Mouse (Mus musculus) heart, embryonic 13.5 days (tissue): Measurements from ENCODE around the gene Cemip2. TPM values are rescaled to one million over a fixed set of nuclear protein-coding genes. Genes with fewer than 3 reads are reported as not detected.

Experiments used
- ATAC-seq: fragments of 200-750 bp; cut with Nextera tagmentation; 2 replicates; pipeline ENCODE4 v1.8.0; 2017; ENCODE audit warnings: moderate TSS enrichment; ENCODE audit not compliant: insufficient number of reproducible peaks, low FRiP score, low TSS enrichment; ENCODE audit errors: extremely low read depth
- H3K27ac ChIP-seq: fragments of 300-500 bp; sonication (generic); replicated peaks from 2 replicates; pipeline ENCODE4 v1.5.1; 2015; ENCODE audit warnings: moderate library complexity, mild to moderate bottlenecking, inconsistent platforms
- H3K27me3 ChIP-seq: fragments of 300-500 bp; sonication (generic); replicated peaks from 2 replicates; pipeline ENCODE4 v1.6.1; 2015; ENCODE audit warnings: mild to moderate bottlenecking, inconsistent platforms
- H3K36me3 ChIP-seq: fragments of 300-500 bp; sonication (generic); 2 replicates; pipeline ENCODE4 v1.6.1; 2015; ENCODE audit warnings: mild to moderate bottlenecking, inconsistent platforms
- H3K4me1 ChIP-seq: fragments of 300-500 bp; sonication (generic); 2 replicates; pipeline ENCODE4 v1.6.1; 2015; ENCODE audit warnings: inconsistent platforms
- H3K4me2 ChIP-seq: fragments of 300-500 bp; sonication (generic); 2 replicates; pipeline ENCODE4 v1.6.1; 2015; ENCODE audit warnings: inconsistent platforms, mild to moderate bottlenecking, moderate library complexity
- H3K4me3 ChIP-seq: fragments of 300-500 bp; sonication (generic); 2 replicates; pipeline ENCODE4 v1.5.1; 2015; ENCODE audit warnings: moderate library complexity, mild to moderate bottlenecking, inconsistent platforms
- H3K9ac ChIP-seq: fragments of 300-500 bp; sonication (generic); 2 replicates; pipeline ENCODE4 v1.6.1; 2015; ENCODE audit warnings: inconsistent platforms, mild to moderate bottlenecking, moderate library complexity
- H3K9me3 ChIP-seq: fragments of 300-500 bp; sonication (generic); 2 replicates; pipeline ENCODE4 v1.6.1; 2016; ENCODE audit warnings: inconsistent platforms
- WGBS: fragments of 180-500 bp; shearing (Covaris S2); methylation state at CpG from one replicate; pipeline ENCODE4 v1.1.7; 2015; ENCODE audit warnings: mixed read lengths; 5-methylcytosine and 5-hydroxymethylcytosine counted together
- polyA plus RNA-seq: library from polyadenylated mRNA; unstranded; fragments of >200 nt; fragmentation: Nextera tagmentation; extraction: Ambion mirVana; gene quantifications from 2 replicates; pipeline ENCODE4 v1.2.1, GENCODE M21; 2015

Gene Cemip2
- polyA plus RNA-seq, 1 experiment from 2014 or later = 55.2 TPM

DNA sequence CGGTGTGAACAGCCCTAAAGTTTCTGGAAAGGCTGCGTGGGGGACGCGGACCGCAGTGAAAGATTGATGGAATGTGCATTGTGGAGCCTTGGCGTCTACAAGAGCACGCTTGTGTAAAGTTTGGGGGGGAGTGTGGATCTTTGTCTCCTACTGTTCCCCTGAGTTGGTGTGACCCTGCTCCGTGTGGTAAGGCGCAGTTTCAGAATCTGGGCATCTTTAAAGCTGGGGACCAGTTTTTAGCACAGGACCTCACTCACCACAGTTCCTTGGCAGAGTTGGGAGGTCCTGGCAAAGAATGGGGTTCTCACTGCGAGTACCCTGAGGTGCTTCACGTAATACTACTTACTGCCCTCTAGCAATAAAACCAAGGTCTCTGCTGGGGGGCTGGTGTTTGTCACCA is 964 bp downstream of the Cemip2 start:
- Histone ChIP-seq H3K27me3 (no peaks in the 10 kb centered on the region; the same call in 1 of the 2 replicates), H3K4me2 (peak overlapping the region; percentile 80), H3K9me3 (no peaks in the 10 kb centered on the region), H3K36me3 (0 out of 2 replicates have a peak, but pooled peaks cover 4% of the 10 kb centered on the region), H3K9ac (peak overlapping the region; percentile 91), H3K4me3 (peak overlapping the region; percentile 97), H3K27ac (peak overlapping the region; percentile 96), H3K4me1 (peaks cover 71% of the 10 kb centered on the region)
- WGBS = 2% methylated on average over 11 of the region's 11 CpGs
- no peak for ATAC-seq

DNA sequence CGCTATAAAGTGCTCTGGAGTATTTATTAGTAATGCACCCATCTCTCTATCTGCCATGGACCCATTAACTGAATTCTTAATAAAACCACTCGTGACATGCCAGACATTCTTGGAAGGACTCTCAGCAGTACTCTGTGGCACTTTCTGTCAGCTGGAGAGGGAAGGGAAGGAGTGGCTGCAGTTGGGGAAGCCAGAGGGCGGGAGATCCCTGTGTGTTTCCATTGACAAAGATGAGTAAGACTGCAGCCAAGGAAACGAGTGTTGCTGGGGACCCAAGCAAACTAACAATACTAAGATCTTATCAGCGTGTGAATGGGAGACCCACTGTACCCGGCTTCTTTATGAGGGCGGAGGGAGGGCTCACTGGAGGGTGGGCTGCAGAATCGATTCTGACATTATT is 2.5 kb downstream of the Cemip2 start:
- Histone ChIP-seq H3K9me3 (no peaks in the 10 kb centered on the region), H3K27ac (peak overlapping the region; percentile 96), H3K4me2 (peak overlapping the region; percentile 80), H3K9ac (peak overlapping the region; percentile 91), H3K4me3 (peak overlapping the region; percentile 97), H3K4me1 (peaks cover 79% of the 10 kb centered on the region), H3K36me3 (0 out of 2 replicates have a peak, but pooled peaks cover 4% of the 10 kb centered on the region), H3K27me3 (no peaks in the 10 kb centered on the region)
- no peak for ATAC-seq
- WGBS = 40% methylated on average over 8 of the region's 8 CpGs

DNA sequence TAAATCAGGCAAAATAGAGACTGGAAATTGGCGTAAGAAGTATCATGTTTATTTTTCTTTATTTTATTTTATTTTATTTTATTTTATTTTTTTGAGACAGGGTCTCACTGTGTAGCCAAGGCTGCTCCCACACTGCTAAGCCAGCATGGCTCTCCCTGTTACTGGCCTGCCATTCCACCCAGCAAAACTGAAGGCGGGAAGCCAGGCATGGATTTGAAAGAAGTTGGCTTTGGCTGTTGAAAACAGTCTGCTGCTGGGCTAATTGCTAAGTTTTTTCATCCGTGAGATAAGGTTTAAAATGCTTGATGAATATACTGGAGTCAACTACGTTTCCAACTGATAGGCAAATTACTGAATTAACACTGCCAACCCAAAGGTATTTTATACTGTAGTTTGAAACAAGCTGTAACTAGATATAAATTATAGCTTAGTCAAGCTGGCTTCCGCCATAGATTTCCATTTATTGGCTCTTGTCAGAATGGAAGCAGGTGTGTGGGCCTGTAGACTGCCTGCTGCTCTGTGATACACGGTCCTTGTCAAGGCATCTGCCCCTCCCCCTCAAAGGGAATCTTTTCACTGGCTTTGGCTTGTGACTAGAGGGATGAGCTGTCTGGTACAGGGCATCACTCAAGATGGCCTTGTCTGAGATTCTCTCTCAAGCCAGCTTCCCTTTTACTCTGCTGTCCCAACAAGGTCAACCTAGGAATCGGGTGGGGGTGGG is 3.1 kb downstream of the Cemip2 start:
- H3K4me3 ChIP-seq = peak overlapping the region; percentile 97

DNA sequence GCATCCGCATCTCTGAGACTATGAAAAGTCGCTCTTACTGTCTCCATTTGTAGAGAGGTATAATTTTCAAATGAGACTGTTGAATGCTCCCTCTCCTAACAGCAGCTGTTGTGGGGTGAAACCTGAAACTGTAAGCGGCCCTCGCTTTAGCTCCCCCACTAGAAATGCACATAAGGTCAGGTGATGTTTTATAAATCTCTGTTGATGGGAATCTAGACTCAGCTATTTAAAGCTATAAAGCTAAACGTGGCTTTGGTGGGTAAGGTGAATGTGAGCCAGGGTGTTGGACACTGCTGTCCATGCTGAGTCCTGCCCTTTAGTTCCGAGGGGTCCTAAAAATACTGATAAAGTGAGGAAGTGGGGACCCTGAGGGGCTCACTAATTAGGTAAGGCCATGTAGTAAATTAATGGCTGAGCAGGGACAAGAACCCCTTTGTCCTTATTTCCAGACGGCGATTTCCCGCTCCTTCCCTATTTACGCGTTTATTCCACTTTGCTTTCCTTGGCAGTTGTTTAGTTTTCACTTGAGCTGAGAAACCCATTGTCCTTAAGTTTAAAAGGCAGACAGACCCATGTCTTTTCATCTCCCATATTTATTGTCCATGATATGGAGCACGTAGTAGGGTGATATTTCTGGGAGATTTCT is 3.8 kb downstream of the Cemip2 start:
- ATAC-seq = no peak
- Histone ChIP-seq H3K27ac (peak overlapping the region; percentile 96), H3K36me3 (0 out of 2 replicates have a peak, but pooled peaks cover 4% of the 10 kb centered on the region), H3K9me3 (no peaks in the 10 kb centered on the region), H3K27me3 (no peaks in the 10 kb centered on the region), H3K4me2 (peak overlapping the region; percentile 80), H3K9ac (peak overlapping the region; percentile 91), H3K4me1 (peaks cover 77% of the 10 kb centered on the region), H3K4me3 (peak overlapping the region; percentile 97)
- WGBS = 62% methylated on average over 12 of the region's 12 CpGs

More for the DNA sequence above, 3.1 kb downstream of the Cemip2 start:
- 50% methylated on average over 7 of the region's 7 CpGs for WGBS
- Histone ChIP-seq H3K36me3 (0 out of 2 replicates have a peak, but pooled peaks cover 4% of the 10 kb centered on the region), H3K4me2 (peak overlapping the region; percentile 80), H3K27ac (peak overlapping the region; percentile 96), H3K9ac (peak overlapping the region; percentile 91), H3K9me3 (no peaks in the 10 kb centered on the region), H3K27me3 (no peaks in the 10 kb centered on the region), H3K4me1 (peaks cover 79% of the 10 kb centered on the region)
- ATAC-seq = no peak

DNA sequence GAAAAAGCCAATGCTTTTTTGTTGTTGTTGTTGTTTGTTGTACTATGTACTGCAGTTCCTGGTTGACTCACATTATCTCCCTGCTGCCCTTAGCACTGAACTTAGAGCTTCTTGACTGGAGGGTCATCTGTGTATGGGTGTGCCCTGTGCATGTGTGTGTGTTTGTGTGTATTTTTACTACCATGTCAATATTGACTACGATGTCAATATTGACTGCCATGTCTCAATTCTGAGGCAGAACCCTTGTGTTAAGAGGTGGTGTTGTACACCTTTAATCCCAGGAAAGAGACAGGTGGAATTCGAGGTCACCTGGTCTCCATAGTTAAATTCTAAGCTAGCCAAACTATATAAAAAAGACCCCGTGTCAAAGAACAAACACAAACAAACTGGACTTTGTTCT is 5.6 kb downstream of the Cemip2 start:
- Histone ChIP-seq H3K4me1 (peaks cover 85% of the 10 kb centered on the region), H3K36me3 (0 out of 2 replicates have a peak, but pooled peaks cover 6% of the 10 kb centered on the region), H3K27ac (peak overlapping the region; percentile 81), H3K9me3 (no peaks in the 10 kb centered on the region), H3K27me3 (no peaks in the 10 kb centered on the region), H3K4me2 (peak overlapping the region; percentile 80), H3K4me3 (peak overlapping the region; percentile 10), H3K9ac (no peak overlapping the region)
- no peak for ATAC-seq
- 65% methylated on average over 3 of the region's 3 CpGs for WGBS

DNA sequence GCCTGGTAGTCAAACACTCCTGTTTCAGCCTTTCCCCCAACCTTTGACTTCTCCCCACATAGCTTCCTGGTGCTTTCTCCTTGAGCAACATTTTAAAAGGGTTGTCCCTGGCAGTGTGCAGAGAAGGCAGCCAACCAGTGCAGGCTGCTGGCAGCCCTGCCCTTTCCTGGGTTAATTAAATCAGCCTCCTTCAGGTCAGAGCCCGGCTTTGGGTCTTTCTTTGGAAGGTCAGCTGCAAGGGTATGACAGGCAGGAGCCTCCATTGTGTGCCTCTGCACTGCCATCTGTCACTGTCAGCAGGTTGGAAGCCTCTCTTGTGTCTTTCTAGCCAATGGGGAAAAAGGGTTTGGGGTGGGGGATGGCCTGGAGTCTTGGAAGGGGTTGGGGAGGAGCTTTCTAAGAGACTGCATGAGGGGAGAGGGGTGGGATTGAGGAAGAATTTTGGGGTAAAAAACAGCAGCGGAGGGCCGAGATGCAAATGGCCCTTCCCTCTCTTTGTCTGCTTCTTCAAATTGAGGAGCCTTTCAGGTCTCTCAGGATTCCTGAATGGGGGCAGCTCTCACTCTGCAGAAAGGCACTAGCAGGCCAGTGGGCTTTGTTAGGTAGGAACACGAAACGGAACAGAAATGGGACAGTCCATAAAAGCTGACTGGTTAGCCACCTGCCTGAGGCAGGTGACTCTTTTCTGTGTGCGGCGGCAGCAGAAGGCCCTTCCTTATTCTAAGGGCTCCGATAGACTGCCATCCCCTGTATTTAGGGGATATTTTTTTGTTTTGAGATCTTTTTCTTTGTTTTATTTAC is 6.4 kb downstream of the Cemip2 start:
- Histone ChIP-seq H3K36me3 (0 out of 2 replicates have a peak, but pooled peaks cover 6% of the 10 kb centered on the region), H3K27me3 (no peaks in the 10 kb centered on the region), H3K4me3 (peak overlapping the region; percentile 25), H3K27ac (peak overlapping the region; percentile 81), H3K9me3 (no peaks in the 10 kb centered on the region), H3K9ac (peak overlapping the region; percentile 70), H3K4me2 (peak overlapping the region; percentile 80), H3K4me1 (peaks cover 86% of the 10 kb centered on the region)
- no peak for ATAC-seq
- 32% methylated on average over 8 of the region's 8 CpGs for WGBS

DNA sequence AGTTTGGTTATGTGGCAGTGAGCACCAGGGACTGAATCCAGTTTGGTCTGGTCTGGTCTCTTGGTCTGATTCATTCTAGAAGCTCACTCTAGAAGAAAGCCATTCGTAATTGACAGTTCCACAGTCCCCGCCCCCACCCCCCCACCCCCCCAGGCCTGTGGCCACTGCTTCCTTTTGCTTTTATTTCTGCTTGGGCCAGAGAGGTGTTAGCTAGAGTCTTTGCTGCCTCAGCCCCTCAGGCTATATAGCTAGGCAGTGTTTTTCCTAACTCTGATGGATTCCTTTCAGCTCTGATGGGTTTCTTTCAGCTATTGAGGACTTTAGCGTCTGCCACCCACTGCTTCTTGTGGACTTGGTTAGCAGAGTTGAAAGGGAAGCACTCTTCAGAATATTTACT is 7.0 kb downstream of the Cemip2 start:
- WGBS = 20% methylated on average over 3 of the region's 3 CpGs
- peak overlapping the region; percentile 80 for H3K4me2 ChIP-seq
- no peak for ATAC-seq
- peaks cover 84% of the 10 kb centered on the region for H3K4me1 ChIP-seq
- peak overlapping the region; percentile 70; the same call in 1 of the 2 replicates for H3K9ac ChIP-seq
- H3K27ac ChIP-seq = peak overlapping the region; percentile 81
- no peaks in the 10 kb centered on the region for H3K27me3 ChIP-seq
- H3K4me3 ChIP-seq = peak overlapping the region; percentile 25
- no peaks in the 10 kb centered on the region for H3K9me3 ChIP-seq
- 0 out of 2 replicates have a peak, but pooled peaks cover 6% of the 10 kb centered on the region for H3K36me3 ChIP-seq

DNA sequence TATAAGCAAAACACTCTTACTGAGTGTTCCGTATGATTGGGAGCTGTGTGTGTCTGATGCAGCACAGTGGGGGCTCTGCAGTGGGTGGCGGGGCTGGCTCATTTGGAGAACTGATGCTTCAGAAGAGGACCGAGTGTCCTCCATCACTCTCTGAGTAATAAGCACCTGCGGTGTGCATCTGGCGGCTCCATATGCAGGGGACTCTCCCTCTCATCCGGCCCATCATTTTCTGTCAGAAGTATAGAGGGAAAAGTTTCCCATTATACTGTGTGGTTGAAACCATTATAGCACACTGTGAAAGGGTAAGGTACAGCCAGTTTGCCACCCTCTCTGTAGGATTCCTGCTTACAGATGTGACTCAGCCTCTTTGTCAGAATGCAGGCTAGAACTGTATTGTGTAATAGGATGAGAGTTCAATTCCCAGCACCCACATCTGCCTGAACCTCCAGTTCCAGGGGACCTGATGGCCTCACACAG is 8.9 kb downstream of the Cemip2 start:
- 0 out of 2 replicates have a peak, but pooled peaks cover 9% of the 10 kb centered on the region for H3K36me3 ChIP-seq
- WGBS = 72% methylated on average over 6 of the region's 6 CpGs
- H3K9ac ChIP-seq = no peak overlapping the region
- no peak overlapping the region for H3K4me3 ChIP-seq
- H3K4me2 ChIP-seq = no peak overlapping the region
- no peak for ATAC-seq
- no peak overlapping the region for H3K27ac ChIP-seq
- no peaks in the 10 kb centered on the region for H3K27me3 ChIP-seq
- peaks cover 64% of the 10 kb centered on the region for H3K4me1 ChIP-seq
- H3K9me3 ChIP-seq = no peaks in the 10 kb centered on the region

DNA sequence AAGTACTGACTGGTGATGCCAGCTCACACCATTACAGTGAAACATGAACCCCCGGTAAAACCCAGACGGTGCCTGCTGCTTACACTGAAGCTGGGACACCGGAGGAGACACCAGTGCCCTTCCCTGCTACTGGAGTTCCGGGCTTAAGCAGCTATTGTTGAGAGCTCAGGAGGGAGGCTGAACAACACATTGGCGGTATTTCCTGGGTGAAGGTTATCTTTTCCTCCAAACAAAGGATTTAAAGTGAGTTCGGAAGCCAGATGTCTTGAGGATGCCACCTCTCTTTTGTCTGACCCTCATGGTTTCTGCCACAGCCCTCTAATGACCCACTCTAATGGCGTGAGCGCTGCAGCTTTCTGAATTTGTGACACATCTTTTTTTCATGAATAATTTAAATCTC is 10.9 kb downstream of the Cemip2 start:
- H3K4me3 ChIP-seq = no peak overlapping the region
- H3K27me3 ChIP-seq = no peaks in the 10 kb centered on the region
- peaks cover 51% of the 10 kb centered on the region for H3K4me1 ChIP-seq
- no peak overlapping the region for H3K9ac ChIP-seq
- H3K9me3 ChIP-seq = no peaks in the 10 kb centered on the region
- ATAC-seq = no peak
- peak overlapping the region; percentile 9; the same call in 1 of the 2 replicates for H3K4me2 ChIP-seq
- peaks cover 24% of the 10 kb centered on the region for H3K36me3 ChIP-seq
- WGBS = 45% methylated on average over 8 of the region's 8 CpGs
- no peak overlapping the region for H3K27ac ChIP-seq

DNA sequence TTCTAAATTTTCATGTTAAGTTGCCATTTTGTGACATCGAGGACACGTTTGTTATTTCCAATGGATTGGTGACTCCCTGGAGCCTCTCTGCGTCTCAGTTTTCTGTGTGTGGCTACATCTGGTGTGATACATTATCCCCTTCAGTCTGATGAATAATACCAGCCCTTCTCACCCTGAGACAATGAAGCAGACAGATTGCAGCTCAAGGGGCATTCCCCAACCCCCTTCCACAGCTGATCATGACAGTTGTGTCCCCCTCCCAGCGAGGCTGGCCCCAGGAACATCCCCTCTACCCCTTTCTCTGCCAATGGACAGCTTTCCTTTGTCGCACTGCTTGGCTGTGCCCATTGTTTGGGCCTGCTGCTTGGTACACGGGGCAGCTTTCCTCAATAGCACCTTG is 11.5 kb downstream of the Cemip2 start:
- ATAC-seq = no peak
- Histone ChIP-seq H3K36me3 (peaks cover 31% of the 10 kb centered on the region), H3K27ac (no peak overlapping the region), H3K27me3 (no peaks in the 10 kb centered on the region), H3K4me2 (no peak overlapping the region), H3K4me1 (peaks cover 44% of the 10 kb centered on the region), H3K4me3 (no peak overlapping the region), H3K9ac (no peak overlapping the region), H3K9me3 (no peaks in the 10 kb centered on the region)
- WGBS = 68% methylated on average over 6 of the region's 6 CpGs

DNA sequence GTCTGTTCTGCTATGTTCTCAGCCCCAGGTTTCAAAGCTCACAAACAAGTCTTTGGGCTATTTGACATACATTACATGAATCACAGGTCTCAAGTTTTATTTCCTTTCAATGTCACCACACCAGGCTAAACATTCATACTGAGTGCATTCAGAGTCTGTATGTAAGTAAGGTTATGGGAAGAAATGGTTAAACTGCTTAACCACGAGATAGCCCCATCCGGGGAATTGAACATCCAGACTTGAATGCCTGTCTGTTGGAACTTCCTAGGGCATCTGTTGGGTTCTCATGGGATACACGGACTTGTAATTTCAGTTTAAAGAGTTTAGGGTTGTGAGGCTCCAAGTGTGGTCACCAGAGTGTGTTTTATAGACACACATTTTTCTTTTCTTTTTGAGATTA is 13.2 kb downstream of the Cemip2 start:
- no peak overlapping the region for H3K4me2 ChIP-seq
- no peak for ATAC-seq
- no peaks in the 10 kb centered on the region for H3K27me3 ChIP-seq
- no peak overlapping the region for H3K4me3 ChIP-seq
- peaks cover 27% of the 10 kb centered on the region for H3K4me1 ChIP-seq
- 81% methylated on average over 3 of the region's 3 CpGs for WGBS
- H3K9me3 ChIP-seq = no peaks in the 10 kb centered on the region
- H3K27ac ChIP-seq = no peak overlapping the region
- peaks cover 47% of the 10 kb centered on the region for H3K36me3 ChIP-seq
- no peak overlapping the region for H3K9ac ChIP-seq
